Mouse (Mus musculus) neural tube, embryonic 13.5 days (tissue): ENCODE measurements at regions not wholly inside any gene's neighbourhood (a gene's known extent, or its start where the extent isn't known, plus 50 kb on each side); places are given as distances from the start of the nearest gene placed in this dataset.

Source experiments
- ATAC-seq: fragments of 200-750 bp; cut with Nextera tagmentation; 2 replicates; pipeline ENCODE4 v1.8.0; 2017; ENCODE audit warnings: low read depth, mild to moderate bottlenecking, moderate TSS enrichment, moderate library complexity
- H3K27ac ChIP-seq: fragments of 300-500 bp; sonication (generic); replicated peaks from 2 replicates; pipeline ENCODE4 v1.5.1; 2015; ENCODE audit warnings: moderate library complexity, mild to moderate bottlenecking, inconsistent platforms
- H3K27me3 ChIP-seq: fragments of 300-500 bp; sonication (generic); 2 replicates; pipeline ENCODE4 v1.6.1; 2015; ENCODE audit warnings: mild to moderate bottlenecking, inconsistent platforms
- H3K36me3 ChIP-seq: fragments of 300-500 bp; sonication (generic); 2 replicates; pipeline ENCODE4 v1.6.1; 2015; ENCODE audit warnings: mild to moderate bottlenecking, inconsistent platforms
- H3K4me1 ChIP-seq: fragments of 300-500 bp; sonication (generic); replicated peaks from 2 replicates; pipeline ENCODE4 v1.6.1; 2015; ENCODE audit warnings: inconsistent platforms
- H3K4me2 ChIP-seq: fragments of 300-500 bp; sonication (generic); 2 replicates; pipeline ENCODE4 v1.6.1; 2015; ENCODE audit warnings: inconsistent platforms, mild to moderate bottlenecking, moderate library complexity
- H3K4me3 ChIP-seq: fragments of 300-500 bp; sonication (generic); 2 replicates; pipeline ENCODE4 v1.5.1; 2015; ENCODE audit warnings: mild to moderate bottlenecking, inconsistent platforms
- H3K9ac ChIP-seq: fragments of 300-500 bp; sonication (generic); 2 replicates; pipeline ENCODE4 v1.6.1; 2015; ENCODE audit warnings: moderate library complexity, mild to moderate bottlenecking, inconsistent platforms
- H3K9me3 ChIP-seq: fragments of 300-500 bp; sonication (generic); 2 replicates; pipeline ENCODE4 v1.6.1; 2016; ENCODE audit warnings: inconsistent platforms
- WGBS: fragments of 180-500 bp; shearing (Covaris S2); methylation state at CpG from one replicate; pipeline ENCODE4 v1.1.7; 2015; 5-methylcytosine and 5-hydroxymethylcytosine counted together

GRCm38 (mm10) chr9:33214523-33214922 is 578.5 kb downstream of the Ets1 start:
- H3K4me3 ChIP-seq = no peak overlapping the region
- H3K27me3 ChIP-seq = no peaks in the 10 kb centered on the region
- 74% methylated on average over 1 of the region's 1 CpGs for WGBS
- no peaks in the 10 kb centered on the region for H3K9me3 ChIP-seq
- H3K36me3 ChIP-seq = no peaks in the 10 kb centered on the region
- H3K4me1 ChIP-seq = no peaks in the 10 kb centered on the region
- H3K9ac ChIP-seq = no peak overlapping the region
- no peak overlapping the region for H3K27ac ChIP-seq
- ATAC-seq = no peak
- no peak overlapping the region for H3K4me2 ChIP-seq

DNA sequence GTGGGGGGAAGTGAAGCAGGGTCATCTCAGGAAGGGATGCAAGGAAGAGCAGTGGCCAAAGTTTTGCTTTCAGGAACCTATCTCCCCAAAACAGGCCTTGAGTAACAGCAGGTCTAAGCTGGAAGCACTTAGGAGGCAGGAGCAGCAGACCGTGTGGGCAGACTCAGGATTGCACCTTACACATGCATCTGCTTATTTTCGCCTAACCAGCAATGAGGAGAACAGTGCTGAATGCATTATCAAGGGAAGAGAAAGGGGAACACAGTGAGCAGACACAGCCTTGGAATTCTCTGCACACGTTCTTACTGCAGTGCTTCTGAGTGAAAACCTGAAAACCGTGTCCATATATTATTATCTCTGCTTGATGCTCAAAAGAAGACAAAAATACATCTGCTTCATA is 585.0 kb downstream of the Ets1 start:
- 87% methylated on average over 4 of the region's 4 CpGs for WGBS
- no peak overlapping the region for H3K4me3 ChIP-seq
- ATAC-seq = no peak

GRCm38 (mm10) chr9:33222066-33222805 is 586.2 kb downstream of the Ets1 start:
- H3K27me3 ChIP-seq = no peaks in the 10 kb centered on the region
- H3K36me3 ChIP-seq = no peaks in the 10 kb centered on the region
- WGBS = 49% methylated on average over 11 of the region's 11 CpGs
- H3K27ac ChIP-seq = no peak overlapping the region
- ATAC-seq = no peak
- peaks cover 9% of the 10 kb centered on the region for H3K4me1 ChIP-seq
- no peak overlapping the region for H3K4me2 ChIP-seq
- no peaks in the 10 kb centered on the region for H3K9me3 ChIP-seq
- H3K9ac ChIP-seq = no peak overlapping the region
- no peak overlapping the region for H3K4me3 ChIP-seq

More for the DNA sequence above, 585.0 kb downstream of the Ets1 start:
- Histone ChIP-seq H3K9ac (no peak overlapping the region), H3K27me3 (no peaks in the 10 kb centered on the region), H3K4me2 (no peak overlapping the region), H3K9me3 (no peaks in the 10 kb centered on the region), H3K4me1 (peaks cover 9% of the 10 kb centered on the region), H3K27ac (no peak overlapping the region), H3K36me3 (no peaks in the 10 kb centered on the region)

DNA sequence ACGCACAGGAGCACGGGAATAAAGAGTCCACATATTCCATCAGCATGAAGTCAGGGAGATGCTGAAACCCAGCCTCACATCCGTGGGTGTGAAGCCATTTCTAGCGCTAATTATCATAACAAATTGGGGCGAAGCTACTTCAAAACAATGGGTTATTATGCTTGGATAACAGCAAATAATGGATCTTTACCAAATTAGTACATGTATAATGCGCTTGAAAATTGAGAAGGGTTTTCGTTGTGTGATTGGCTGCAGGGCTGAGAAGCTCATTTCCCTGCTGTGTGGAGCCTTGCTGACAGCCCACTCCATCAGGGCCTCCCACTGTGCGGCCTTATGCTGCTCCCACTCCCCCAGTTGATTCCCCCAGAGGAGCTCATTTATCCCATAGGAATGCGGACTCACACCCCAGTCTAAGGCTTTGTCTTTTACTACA is 597.7 kb downstream of the Ets1 start:
- H3K9me3 ChIP-seq = no peaks in the 10 kb centered on the region
- H3K27ac ChIP-seq = 0 out of 2 replicates have a peak overlapping the region, but pooled peaks have one; percentile 7
- peak; percentile 80 for ATAC-seq
- no peaks in the 10 kb centered on the region for H3K36me3 ChIP-seq
- H3K27me3 ChIP-seq = no peaks in the 10 kb centered on the region
- H3K4me1 ChIP-seq = peaks cover 14% of the 10 kb centered on the region
- H3K4me2 ChIP-seq = 0 out of 2 replicates have a peak overlapping the region, but pooled peaks have one; percentile 7
- WGBS = 13% methylated on average over 9 of the region's 9 CpGs
- no peak overlapping the region for H3K9ac ChIP-seq
- no peak overlapping the region for H3K4me3 ChIP-seq

- no peaks in the 10 kb centered on the region for H3K36me3 ChIP-seq
- ATAC-seq = no peak
- WGBS = 85% methylated on average over 2 of the region's 2 CpGs
These were observed 602.2 kb downstream of the Ets1 start for GRCm38 (mm10) chr9:33238190-33238589.

DNA sequence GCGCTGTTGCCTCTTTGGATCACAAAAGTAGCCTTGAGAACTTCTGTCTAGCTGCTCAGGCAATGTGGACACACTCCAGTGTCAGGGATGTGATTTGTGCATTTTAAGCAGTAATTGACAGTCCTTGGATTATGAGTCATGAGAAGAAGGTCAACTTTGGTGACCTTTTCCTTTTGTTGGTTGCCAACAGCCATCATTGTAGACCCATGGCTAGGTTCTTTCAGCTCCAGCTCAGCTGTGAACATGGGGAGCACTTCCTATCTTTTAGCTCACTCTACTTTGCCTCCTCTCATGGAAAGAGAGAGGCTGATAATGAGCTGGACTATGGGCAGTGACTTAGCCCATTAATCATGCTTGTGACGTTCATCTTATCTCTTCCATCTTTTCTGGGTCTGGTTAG is 602.8 kb downstream of the Ets1 start:
- no peak overlapping the region for H3K27ac ChIP-seq
- peaks cover 3% of the 10 kb centered on the region; the same call in 1 of the 2 replicates for H3K4me1 ChIP-seq
- 82% methylated on average over 2 of the region's 2 CpGs for WGBS
- H3K9ac ChIP-seq = no peak overlapping the region
- H3K36me3 ChIP-seq = no peaks in the 10 kb centered on the region
- H3K9me3 ChIP-seq = no peaks in the 10 kb centered on the region
- no peak overlapping the region for H3K4me2 ChIP-seq
- H3K27me3 ChIP-seq = no peaks in the 10 kb centered on the region; the same call in 1 of the 2 replicates
- H3K4me3 ChIP-seq = no peak overlapping the region
- no peak for ATAC-seq

More at GRCm38 (mm10) chr9:33238190-33238589, 602.2 kb downstream of the Ets1 start:
- Histone ChIP-seq H3K4me3 (no peak overlapping the region), H3K27ac (no peak overlapping the region), H3K4me1 (peaks cover 8% of the 10 kb centered on the region; the same call in 1 of the 2 replicates), H3K9me3 (no peaks in the 10 kb centered on the region), H3K4me2 (no peak overlapping the region), H3K9ac (no peak overlapping the region), H3K27me3 (no peaks in the 10 kb centered on the region)

GRCm38 (mm10) chr9:33240506-33240905 is 604.5 kb downstream of the Ets1 start:
- Histone ChIP-seq H3K9me3 (no peaks in the 10 kb centered on the region), H3K36me3 (no peaks in the 10 kb centered on the region), H3K4me3 (no peak overlapping the region), H3K27ac (peak overlapping the region; percentile 6; the same call in 1 of the 2 replicates), H3K27me3 (no peaks in the 10 kb centered on the region; the same call in 1 of the 2 replicates), H3K4me1 (no peaks in the 10 kb centered on the region), H3K9ac (no peak overlapping the region), H3K4me2 (no peak overlapping the region)
- WGBS = 28% methylated on average over 1 of the region's 1 CpGs
- ATAC-seq = peak; percentile 69; the same call in 1 of the 2 replicates

- H3K36me3 ChIP-seq = no peaks in the 10 kb centered on the region
- H3K27me3 ChIP-seq = no peaks in the 10 kb centered on the region; the same call in 1 of the 2 replicates
- H3K4me1 ChIP-seq = no peaks in the 10 kb centered on the region
- H3K27ac ChIP-seq = no peak overlapping the region
- H3K4me3 ChIP-seq = no peak overlapping the region
- no peak overlapping the region for H3K4me2 ChIP-seq
- no peak overlapping the region for H3K9ac ChIP-seq
- ATAC-seq = no peak
- 80% methylated on average over 3 of the region's 3 CpGs for WGBS
- H3K9me3 ChIP-seq = no peaks in the 10 kb centered on the region
These were observed 605.1 kb downstream of the Ets1 start for GRCm38 (mm10) chr9:33240914-33241635.

- Histone ChIP-seq H3K36me3 (no peaks in the 10 kb centered on the region), H3K9me3 (peaks cover 3% of the 10 kb centered on the region; the same call in 1 of the 2 replicates), H3K27me3 (no peaks in the 10 kb centered on the region; the same call in none of the 2 replicates), H3K4me3 (no peak overlapping the region), H3K4me1 (no peaks in the 10 kb centered on the region), H3K27ac (no peak overlapping the region), H3K9ac (no peak overlapping the region), H3K4me2 (no peak overlapping the region)
- WGBS = 29% methylated on average over 2 of the region's 2 CpGs
- no peak; the same call in 1 of the 2 replicates for ATAC-seq
These were observed 610.9 kb downstream of the Ets1 start for GRCm38 (mm10) chr9:33246932-33247331.

GRCm38 (mm10) chr9:33258241-33258640 is 622.2 kb downstream of the Ets1 start:
- Histone ChIP-seq H3K36me3 (no peaks in the 10 kb centered on the region), H3K27ac (no peak overlapping the region), H3K4me2 (no peak overlapping the region), H3K4me1 (0 out of 2 replicates have a peak, but pooled peaks cover 2% of the 10 kb centered on the region), H3K9me3 (no peaks in the 10 kb centered on the region), H3K9ac (no peak overlapping the region), H3K4me3 (no peak overlapping the region), H3K27me3 (no peaks in the 10 kb centered on the region)
- WGBS = 72% methylated on average over 6 of the region's 6 CpGs
- no peak for ATAC-seq

- Histone ChIP-seq H3K9me3 (no peaks in the 10 kb centered on the region), H3K4me2 (no peak overlapping the region), H3K27ac (no peak overlapping the region), H3K36me3 (no peaks in the 10 kb centered on the region), H3K9ac (no peak overlapping the region), H3K4me1 (0 out of 2 replicates have a peak, but pooled peaks cover 2% of the 10 kb centered on the region), H3K4me3 (no peak overlapping the region), H3K27me3 (no peaks in the 10 kb centered on the region)
- WGBS = 32% methylated on average over 4 of the region's 4 CpGs
- peak; percentile 85; the same call in 1 of the 2 replicates for ATAC-seq
These were observed 624.1 kb downstream of the Ets1 start for GRCm38 (mm10) chr9:33260171-33260570.

GRCm38 (mm10) chr9:33289381-33289780 is 653.4 kb downstream of the Ets1 start:
- Histone ChIP-seq H3K36me3 (no peaks in the 10 kb centered on the region), H3K4me1 (no peaks in the 10 kb centered on the region), H3K27me3 (no peaks in the 10 kb centered on the region), H3K9ac (no peak overlapping the region), H3K9me3 (no peaks in the 10 kb centered on the region), H3K4me3 (no peak overlapping the region), H3K27ac (no peak overlapping the region), H3K4me2 (no peak overlapping the region)
- 87% methylated on average over 5 of the region's 5 CpGs for WGBS
- ATAC-seq = no peak
